Mouse (Mus musculus) urinary bladder, postnatal 10 days (tissue): ENCODE results near the gene Milr1.
"Not testable (repeated sequence)": the region's sequence is repeated elsewhere in the genome, so short reads cannot be mapped to it uniquely, and the experiment has no call there.

Experiments used
- DNase-seq: peaks from one replicate; pipeline ENCODE4 v3.0.0; 2022; ENCODE audit warnings: low spot score

Milr1 gene

DNA sequence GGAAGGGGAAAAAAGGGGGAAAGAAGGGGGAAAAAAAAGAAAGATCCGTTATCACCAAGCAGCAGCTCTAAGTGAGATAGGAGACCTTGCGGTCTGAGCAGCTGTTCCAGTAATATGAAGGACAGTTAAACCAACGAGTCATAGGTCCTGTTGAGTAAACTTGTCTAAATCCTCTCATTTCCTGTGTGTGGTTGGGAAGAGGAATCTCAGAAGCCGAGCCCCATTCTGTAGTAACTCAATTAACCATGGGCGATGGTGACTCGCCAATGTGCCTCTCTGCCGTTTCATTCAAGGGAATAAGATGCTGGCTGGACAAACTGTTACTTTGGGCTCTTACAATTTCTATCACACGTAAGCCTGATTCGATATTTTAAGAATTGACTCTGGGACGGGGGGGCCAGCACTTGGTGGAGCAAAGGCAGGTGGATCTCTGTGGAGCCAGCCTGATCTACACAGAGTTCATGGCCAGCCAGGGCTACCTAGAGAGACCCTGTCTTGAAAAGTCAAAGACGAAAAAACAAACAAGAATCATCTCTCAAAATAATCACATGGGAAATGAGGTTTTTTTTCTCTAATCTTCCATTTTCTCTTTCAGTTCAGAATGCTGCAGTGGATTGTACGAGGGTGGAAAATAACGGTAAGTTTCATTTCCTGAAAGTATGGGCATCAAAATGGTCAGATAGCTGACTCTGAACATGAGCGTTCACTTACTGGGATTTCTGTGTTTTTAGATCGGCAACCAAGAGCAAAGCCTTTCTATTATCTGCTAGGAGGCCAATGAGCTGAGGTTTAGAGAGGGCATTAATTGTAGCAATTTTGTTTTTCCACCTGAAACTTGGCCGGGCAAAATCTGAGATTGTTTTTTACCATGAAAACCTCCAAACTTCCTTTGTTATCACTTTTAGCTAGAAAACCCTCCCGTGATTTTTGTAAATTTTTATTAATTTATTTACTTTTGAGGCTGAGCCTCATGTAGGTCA is at the start of gene Milr1:
Gene Milr1, plus strand, starts transcription at position 188 of the 980 bp plus-strand sequence.
- no peak for DNase-seq

DNA sequence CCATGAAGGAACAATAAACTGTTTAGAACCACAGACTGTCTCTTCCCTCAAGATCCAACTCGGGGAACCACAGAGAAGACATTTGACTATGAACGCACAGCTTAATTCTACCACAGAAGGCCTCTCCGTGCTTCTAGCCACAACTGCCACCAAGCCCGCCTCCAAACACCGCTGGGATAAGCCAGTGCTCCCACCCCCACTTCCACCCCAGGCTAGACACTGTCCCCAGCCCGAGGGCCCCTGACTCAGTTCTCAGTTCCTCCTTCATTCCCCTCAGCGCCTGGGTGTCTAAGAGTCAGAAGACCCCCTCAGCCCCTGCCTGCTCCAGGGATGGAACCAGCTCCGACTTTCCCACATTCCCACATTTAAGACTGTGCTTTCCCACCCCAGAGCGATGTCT is 49.4 kb upstream of the Milr1 start:
- DNase-seq: no peak

DNA sequence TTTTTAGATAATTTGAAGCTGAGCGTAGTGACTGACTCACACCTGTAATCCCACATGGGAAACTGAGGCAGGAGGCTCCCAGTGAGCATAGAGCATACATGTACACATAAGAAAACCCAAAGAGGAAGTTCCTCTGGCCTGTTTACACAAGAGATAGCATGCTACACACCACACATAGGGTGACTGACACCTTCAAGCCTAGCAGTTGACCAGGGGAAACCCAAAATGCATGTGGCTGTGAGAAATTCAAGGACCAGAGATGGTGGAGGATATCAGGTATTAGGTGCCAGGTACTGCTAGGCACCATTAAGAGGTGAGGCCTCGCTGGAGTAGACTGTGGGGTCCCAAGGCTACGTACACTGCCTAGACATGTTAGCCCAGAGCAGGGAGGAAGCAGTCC is 48.4 kb upstream of the Milr1 start:
- DNase-seq: no peak

DNA sequence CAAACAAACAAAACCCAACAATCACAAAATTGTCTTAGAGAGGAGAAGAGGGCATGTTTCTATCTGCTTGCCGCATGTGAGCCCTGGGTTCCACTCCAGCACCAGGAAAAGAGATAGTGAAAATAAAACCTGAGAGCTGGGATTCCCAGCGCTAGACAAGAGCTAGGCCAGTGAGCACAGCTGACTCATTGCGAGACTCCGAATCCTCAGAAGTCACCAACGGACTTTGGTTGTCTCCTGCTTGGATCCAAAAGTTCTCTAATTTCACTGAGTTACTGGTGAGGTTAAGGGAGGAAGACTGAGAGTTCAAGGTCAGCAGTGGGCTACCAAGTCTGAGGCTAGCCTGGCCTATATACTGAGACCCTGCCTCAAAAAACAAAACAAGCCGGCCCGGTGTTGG is 47.1 kb upstream of the Milr1 start:
- DNase-seq: no peak

DNA sequence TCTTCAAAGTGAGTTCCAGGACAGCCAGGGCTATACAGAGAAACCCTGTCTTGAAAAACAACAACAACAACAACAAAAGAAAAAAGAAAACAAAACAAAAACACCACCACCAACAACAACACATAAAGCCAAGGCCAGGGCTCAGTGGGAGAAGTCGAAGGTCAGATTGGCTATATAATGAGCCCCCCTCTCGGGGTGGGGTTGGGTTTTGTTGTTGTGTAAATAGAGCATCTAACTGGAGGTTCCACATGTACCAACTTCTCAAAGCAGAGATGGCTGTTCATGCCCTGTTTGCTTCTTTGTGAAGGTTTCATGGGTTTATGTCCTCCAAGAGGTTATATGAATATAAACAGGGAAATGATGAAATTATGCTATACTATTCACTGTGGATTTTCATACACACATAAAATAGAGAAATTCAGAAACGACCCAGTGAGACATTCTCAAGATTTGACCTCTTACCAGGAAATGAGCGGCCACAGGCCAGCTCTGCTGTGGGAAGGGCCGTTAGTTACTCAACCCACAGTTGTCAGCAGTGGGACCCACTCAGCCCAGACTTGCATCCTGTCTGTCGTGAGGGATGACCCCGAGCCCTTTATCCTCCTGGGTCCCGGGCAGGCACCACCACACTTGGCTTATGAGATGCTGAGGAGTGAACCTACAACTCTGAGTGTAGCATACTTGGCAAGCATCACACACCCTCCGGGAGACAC is 46.5 kb upstream of the Milr1 start:
- no peak for DNase-seq

DNA sequence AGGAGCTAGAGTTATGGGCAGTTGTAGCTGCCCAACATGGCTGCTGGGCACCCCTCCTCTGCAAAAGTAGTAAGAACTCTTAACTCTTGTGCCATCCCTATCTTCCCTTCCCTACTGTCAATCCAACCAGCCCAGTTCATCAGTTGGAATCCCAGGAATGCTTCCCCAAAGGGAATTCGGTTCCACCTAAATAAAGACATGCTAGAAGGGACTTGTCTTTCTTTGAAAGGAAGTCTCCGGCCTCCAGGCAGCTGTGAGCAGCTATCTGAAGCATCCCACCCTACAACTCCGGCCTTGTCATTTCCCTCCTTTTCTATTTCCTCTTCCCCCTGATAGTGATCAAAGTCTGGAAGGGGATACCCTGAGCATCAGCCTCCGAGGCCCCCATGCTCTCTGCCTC is 44.8 kb upstream of the Milr1 start:
- no peak for DNase-seq

DNA sequence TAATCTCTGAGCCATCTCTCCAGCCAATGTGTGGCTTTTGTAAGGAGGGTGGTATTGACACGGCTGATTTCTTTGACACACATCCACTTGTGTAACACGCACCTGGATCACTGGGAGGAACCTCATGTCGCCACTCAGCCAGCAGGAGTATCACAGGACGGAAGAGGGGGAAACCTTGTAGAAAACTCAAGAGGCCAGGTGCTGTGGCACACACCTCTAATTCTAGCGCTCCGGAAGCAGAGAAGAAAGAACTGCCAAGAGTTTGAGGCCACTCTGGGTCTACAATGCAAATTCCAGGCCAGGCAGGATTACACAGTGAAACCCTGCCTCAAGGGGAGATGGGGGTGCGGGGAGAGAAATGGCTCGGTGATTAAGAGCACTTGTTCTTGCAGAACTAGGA is 43.9 kb upstream of the Milr1 start:
- DNase-seq: no peak

DNA sequence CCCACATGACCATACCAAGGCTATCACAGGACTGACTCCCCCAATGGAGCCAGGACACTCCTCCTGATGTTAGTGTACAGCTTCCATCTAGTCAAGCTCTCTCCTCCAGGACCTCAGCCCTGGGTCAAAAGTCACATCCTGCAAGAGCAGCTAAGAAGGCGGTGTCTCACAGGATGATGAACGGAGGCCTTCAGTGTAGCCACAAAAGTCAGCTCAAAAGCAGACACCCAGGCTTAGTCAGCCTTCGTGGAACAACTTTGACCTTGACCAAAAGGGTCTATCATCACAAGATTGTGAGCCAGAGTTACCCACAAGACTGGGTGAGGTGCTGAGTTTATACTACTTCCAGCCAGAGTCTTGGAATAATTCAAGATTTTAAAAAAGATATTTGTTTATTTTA is 43.2 kb upstream of the Milr1 start:
- no peak for DNase-seq

DNA sequence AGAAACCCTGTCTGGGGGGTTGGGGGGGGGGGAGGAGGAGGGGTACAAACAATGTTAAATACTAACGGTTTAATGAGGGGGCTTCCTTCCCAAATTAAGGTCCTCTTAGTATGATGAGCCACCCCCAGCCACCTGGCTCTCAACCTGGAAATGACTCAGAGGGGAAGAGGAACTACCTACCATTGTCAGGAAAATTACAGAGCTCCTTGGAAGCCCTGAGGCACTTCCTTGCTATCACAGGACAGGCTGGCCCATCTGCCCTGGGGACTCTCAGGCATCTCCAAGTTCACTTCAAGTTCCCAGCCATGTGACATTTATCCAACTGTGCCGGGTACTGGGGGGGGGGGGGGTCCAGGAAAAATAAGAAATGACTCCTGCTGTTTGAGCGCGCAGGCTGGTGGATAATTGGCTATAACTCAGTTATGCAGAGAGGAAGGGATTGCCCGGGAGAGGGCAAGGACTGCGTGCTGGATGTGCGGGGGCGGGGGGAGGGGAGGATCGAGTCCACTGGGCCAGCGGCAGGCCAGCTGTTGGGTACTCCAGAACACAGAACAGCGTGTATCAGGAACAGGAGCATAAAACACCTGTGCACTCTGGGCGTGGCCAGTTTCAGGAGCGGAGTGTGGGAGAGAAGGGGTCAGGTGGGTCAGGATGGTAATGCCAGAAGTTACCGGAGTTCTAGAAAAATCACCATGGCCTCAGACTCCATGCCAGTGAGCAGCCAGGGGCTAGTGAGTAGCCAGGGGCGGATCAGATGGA is 41.6 kb upstream of the Milr1 start:
- DNase-seq: no peak

DNA sequence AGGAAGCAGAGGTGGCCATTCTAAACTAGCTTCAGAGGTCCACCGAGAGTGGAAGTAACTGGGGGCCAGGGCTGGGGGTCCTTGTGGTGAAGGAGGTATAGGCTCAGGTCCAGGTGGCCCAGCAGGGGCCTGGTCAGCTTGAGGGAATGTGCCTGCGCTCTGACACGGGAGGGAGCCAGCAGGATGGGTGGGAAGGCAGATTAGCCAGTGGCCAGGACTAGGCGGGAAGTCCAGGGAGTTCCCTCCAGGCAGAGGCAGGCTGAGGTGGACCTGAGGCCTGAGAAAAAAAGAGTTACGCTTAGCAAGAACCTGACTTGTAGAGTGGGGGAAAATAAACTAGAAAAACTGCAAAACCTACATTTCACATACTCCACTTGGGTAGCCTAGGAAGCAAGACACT is 40.2 kb upstream of the Milr1 start:
- no peak for DNase-seq

DNA sequence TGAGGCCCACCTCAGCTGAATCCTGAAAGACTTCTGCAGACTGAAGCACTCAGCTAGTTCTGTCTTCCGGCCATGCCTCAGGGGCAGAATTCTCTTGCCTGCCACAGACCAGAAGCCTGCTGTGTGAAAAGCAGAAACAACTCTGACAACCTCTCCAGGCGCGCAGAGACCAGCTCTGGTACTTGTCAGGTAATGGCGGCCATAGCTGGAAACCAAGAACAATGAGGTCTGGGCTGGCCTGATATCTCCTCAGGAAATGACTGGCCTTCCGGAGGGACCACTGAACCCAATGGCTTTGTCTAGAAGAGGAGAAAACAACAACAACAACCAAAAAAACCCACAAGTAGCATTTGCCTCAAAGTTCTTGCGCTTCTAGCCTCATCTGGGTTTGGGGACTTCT is 36.0 kb upstream of the Milr1 start:
- no peak for DNase-seq

DNA sequence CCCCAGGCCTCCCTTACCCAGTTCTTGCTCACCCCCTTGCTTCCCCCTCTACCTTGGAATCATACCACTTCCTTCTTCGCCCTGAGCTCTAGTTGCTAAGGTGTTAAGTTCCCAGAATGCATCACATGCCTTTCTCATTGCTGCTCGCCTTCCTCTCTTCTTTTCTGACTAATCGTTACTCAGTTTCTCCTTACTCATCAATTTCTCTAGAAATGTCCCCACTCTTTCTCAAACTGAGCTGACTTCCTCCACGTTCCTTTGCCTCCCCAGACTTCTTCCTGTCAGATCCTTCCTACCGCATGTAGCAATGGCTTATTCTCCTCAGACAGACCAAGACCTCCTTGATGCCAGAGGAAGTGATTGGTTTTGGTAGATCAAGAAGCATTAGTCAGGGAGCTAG is 34.5 kb upstream of the Milr1 start:
- no peak for DNase-seq

DNA sequence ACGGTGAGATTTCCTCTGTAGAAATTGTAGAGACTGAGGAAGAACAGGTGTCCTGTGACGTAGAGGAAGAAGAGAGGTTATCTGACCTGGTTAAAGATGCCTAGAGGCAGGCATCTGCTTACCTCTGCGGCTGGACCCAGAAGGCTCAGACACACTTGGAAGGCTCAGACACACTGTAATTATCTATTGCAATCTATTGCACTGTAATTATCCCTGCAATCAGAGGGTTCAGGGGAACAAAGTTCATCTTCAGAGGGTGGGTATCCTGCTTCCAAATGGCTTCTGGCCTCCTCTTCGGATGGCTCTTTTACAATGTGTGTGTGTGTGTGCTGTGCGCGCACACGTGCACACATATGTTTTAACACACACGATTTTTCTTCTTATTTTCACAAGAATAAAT is 30.6 kb upstream of the Milr1 start:
- no peak for DNase-seq

DNA sequence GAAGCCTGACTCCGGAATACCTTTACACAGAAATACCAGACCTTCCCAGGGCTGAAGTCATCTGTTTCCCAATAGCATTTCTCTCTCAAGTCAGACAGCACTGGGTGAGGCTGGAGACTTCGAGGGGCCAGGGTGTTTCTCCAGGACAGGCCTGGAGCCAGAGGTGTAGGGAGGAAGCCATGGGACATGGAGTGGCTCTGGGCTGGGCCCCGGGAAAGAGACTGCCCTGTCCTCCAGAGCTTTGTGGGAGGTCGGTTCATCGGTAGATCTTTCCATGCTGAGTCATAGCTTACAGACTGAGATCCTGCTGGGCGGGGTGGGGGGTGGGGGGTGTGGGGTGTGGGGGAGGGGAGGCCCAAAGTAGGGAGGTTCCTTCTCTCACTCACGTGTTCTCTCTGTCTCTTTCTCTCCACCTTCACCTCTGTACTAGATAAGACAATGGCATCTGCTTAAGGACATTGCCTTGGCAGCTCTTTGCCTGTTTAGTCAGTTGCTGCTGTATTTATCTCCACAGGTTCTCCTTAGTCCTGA is 28.1 kb upstream of the Milr1 start:
- no peak for DNase-seq

DNA sequence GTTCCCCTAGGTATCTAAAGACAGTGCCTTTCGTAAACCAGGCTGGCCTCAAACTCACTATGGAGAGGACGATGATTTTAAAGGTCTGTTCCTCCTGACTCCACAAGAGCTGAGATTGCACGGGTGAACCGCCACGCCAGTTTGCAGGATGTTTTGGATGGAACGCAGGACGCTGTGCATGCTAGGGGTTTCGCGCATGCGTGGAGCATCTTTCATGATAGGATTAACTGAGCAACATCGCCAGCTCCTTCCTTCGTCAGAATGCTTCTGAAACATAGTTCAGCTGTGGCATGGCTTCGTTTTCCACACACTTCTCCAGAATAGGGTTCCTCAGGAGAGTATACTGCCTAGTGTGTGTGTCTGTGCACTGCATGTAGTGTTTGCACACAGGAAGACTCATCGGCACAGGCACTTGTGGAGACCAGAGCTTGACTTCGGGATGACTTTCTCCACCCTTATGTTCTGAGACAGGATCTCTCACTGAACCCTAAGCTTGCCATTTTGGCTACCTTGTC is 27.4 kb upstream of the Milr1 start:
- DNase-seq: no peak

DNA sequence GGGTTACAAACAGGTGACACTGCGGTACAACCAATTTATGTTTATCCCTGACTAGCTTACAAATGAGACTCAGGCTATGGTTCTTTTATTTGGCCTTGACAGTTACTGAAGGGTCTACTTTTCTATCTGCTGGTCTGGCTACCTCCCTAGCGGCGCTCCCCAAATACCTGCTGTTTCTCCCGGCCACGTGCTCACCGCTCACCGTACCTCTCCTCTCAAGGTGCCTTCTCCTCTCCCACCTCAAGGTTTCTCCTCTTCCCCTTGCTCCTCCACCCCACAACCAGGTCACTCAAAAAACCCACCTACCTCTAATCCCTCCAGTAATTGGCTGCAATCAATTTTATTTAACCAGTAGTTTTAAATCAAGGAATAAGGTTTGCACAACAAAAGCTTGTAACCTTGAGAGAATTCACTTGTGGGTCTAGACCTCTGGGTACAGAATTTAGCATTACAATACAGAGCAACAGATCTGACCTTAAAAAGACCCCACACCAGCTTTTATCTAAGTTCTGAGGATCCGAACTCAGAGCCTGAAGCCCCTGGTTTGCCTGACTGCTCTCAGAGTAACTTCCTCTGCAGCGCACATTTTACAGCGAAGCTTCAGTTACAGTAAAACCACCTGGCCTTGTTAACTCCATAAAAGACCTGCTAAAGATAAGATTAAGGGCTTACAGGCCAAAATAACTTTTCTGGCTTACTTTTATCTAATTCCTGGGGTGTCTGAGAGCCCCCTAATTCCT is 26.7 kb upstream of the Milr1 start:
- DNase-seq: no peak

DNA sequence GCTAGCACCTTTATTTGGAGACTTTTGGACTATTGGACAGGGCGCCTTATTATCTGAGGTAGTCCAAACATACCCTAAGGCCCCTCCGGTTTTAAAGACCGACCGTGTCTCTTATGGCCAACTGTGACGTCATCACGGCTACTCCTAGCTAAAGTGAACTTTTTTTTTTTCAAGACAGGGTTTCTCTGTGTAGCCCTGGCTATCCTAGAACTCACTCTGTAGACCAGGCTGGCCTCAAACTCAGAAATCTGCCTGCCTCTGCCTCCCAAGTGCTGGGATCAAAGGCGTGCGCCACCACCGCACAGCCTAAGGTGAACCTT is 26.1 kb upstream of the Milr1 start:
- not testable (repeated sequence) for DNase-seq

DNA sequence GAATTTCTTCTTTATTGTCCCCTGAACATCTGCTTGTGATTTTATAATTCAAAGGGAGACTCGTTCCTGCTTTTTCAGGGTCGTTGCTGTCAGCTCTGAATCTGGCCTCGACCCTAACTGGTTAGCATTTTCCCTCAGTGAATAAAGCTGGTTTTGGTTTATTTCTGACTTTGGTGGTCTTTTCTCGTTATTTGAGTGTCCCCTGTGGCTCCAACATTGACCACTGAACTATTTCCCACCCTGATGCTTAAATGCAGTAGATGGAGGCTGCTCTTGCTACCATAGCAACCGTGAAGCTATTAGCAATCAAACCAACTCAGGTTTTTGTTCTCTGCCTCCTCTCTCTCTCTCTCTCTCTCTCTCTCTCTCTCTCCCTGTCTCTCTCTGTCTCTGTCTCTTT is 23.1 kb upstream of the Milr1 start:
- no peak for DNase-seq

DNA sequence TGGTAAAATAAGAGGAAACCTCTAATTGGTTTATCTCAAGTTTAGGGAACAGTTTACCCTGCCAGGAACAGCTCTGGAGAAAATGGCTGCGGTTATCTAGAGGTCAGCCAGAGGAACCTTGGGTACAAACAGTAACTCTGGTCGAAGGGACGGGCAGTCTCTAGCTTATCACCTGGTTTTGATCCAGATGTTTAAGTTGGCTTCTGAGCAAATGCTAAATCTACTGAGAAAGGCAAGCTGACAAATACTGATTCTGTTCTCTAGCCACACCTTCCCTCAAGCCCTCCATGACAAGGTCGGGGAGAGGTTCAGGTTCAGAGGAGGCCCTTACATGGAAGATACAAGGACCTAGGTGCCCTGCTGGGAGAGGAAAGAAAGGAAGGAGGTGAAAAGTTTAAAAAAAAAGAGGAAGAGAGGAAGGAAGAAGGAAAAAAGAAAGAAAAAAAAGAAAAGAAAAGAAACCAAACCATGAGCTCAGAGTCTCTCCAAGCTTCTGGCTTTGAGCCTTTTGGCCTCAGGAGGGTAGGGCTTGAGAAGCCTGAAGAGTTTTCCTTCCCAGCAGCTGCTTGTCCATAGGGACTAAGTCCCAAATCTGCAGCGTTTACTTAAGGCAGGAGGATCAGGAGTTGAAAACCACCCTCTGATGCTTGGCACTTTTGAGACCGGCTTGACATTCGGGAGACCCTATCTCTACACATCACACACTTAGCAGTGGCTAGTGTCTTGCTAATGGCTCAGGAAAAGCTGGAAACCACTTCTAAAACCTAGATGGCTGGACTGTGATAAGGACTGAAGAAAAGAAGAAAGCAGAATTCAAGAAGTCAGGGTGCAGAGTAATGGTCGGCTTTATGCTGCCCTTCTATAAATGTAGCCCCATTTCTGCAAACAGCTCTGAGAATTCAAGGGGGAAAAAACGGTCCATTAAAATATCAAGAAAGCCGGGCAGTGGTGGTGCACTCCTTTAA is 22.3 kb upstream of the Milr1 start:
- DNase-seq: no peak

DNA sequence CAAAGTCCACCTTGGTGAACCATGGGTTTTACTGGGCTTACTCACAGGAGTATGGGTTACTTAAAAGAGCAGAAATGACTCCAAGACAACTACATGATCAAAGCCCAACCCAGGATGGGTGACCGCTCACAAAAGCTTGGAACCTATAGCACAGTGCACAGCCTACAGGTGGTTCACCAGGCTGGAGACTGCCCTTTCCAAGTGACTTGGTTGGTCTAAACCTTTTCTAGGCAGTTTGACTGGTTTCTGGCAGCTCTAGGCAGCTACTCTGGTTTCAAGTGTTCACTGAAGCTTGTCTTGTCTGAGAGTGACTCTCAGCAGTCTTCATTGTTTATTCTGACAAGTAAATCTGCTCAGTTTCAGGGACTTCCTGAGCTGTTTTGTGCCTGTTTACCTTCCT is 21.4 kb upstream of the Milr1 start:
- no peak for DNase-seq
